Mouse (Mus musculus): ENCODE measurements around the gene Cpm. TPM values are rescaled to one million over a fixed set of nuclear protein-coding genes. Genes with fewer than 3 reads are reported as not detected.

The Cpm gene
- polyA plus RNA-seq, 1 experiment = 13.6 TPM

DNA sequence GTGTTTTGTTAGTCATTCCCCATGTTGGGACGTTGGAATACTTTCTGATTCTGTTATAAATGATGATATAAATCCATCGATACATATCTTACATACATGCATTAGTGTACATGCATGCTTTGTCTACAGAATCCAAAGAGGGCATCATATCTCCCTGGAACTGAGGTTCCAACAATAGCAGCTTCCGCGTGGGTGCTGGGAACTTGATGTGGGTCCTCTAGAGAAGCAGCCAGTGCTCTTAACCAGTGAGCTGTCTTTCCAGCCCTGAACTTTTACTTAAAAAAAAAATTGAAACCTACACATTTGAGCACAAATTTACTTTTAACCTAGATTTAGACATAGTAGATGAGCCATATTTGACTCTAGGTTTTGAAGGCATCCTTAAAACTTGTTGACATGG, 3.1 kb downstream of the Cpm start:
- peaks cover 4% of the 10 kb centered on the region; the same call in 1 of the 2 replicates for H3K27me3 ChIP-seq (ENCODE audit: control insufficient read depth, insufficient read depth, low read length)
- 90% methylated on average over 4 of the region's 4 CpGs for WGBS
- H3K4me3 ChIP-seq (replicated peaks; ENCODE audit: insufficient read depth, low read depth, low read length) = no peak overlapping the region
- no peak for DNase-seq
- peaks cover 4% of the 10 kb centered on the region; the same call in 1 of the 2 replicates for H3K4me1 ChIP-seq (ENCODE audit: control insufficient read depth, insufficient read depth, low read length)
- TF ChIP-seq POLR2A (IDR thresholded peaks at IDR 0.05; ENCODE audit: borderline replicate concordance, insufficient read depth, low read length) = no peak
- no peak for TF ChIP-seq CTCF (IDR thresholded peaks at IDR 0.05; ENCODE audit: borderline replicate concordance, insufficient read depth, low read depth, low read length)
- no peak overlapping the region for H3K27ac ChIP-seq (ENCODE audit: insufficient read depth, low read length)

DNA sequence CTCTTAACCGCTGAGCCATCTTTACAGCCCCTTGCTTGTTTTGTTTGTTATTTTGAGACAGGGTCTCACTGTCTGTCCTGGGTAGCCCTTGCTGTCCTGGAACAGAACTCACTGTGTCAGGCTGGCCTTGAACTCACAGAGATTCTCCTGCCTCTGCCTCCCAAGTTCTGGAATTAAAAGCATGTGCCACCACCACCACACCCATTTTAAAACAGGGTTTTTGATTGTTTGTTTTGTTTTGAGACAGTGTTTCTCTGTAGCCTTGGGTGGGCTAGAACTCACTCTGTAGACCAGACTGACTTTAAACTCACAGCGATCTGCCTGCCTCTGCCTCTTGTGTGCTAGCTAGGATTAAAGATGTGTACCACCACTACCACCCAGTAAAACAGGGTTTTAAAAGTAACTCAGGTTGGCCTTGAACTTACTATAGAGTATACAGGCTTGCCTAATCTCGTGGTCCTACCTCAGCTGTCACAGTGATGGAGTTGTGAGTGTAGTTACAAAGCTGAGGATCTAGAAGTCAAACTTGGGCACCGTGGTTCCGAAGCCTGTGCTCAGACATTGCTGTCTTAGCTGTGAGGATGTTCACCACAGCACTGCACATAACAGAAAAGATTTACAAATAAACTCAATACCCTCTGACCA, 4.4 kb downstream of the Cpm start:
- WGBS = 87% methylated on average over 5 of the region's 5 CpGs
- no peak overlapping the region for H3K27ac ChIP-seq (ENCODE audit: insufficient read depth, low read length)
- no peak for DNase-seq
- H3K4me1 ChIP-seq (ENCODE audit: control insufficient read depth, insufficient read depth, low read length) = peaks cover 4% of the 10 kb centered on the region; the same call in 1 of the 2 replicates
- H3K4me3 ChIP-seq (replicated peaks; ENCODE audit: insufficient read depth, low read depth, low read length) = no peak overlapping the region
- peaks cover 4% of the 10 kb centered on the region; the same call in 1 of the 2 replicates for H3K27me3 ChIP-seq (ENCODE audit: control insufficient read depth, insufficient read depth, low read length)
- TF ChIP-seq CTCF (IDR thresholded peaks at IDR 0.05; ENCODE audit: borderline replicate concordance, insufficient read depth, low read depth, low read length) = no peak
- TF ChIP-seq POLR2A (IDR thresholded peaks at IDR 0.05; ENCODE audit: borderline replicate concordance, insufficient read depth, low read length) = no peak

DNA sequence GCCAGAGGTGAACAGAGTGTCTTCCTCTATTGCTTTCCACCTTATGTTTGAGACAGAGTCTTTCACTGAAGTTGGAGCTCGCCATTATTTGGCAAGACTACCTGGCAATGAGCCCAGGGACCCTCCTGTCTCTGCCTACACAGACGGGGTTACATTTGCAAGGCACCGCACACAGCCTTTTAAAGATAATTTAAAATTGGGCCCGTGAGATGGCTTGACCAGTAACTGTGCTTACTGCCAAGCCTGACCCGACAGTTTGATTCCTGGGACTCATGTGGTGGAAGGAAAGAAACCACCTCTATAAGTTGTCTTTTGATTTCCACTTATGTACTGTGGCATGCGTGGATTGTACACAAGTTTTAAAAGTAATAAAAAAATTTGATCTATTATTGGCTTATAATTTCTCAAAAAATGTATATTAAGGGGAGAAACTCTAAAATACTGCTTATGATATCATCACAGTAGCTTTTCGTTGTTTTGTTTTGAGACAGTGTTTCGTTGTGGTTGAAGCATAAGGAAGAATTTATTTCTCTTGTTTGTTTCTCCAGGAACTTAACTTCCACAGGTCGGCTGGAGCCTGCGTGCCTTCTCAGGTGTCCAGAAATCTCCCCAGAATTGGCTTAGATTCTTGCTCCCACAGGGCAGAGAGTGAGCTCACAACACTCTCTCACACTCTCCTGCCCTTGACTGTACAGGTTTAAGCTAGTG, 5.2 kb downstream of the Cpm start:
- Histone ChIP-seq H3K4me3 (replicated peaks; ENCODE audit: insufficient read depth, low read depth, low read length) (no peak overlapping the region), H3K27me3 (ENCODE audit: control insufficient read depth, insufficient read depth, low read length) (peaks cover under 1% of the 10 kb centered on the region; the same call in 1 of the 2 replicates), H3K4me1 (ENCODE audit: control insufficient read depth, insufficient read depth, low read length) (no peaks in the 10 kb centered on the region), H3K27ac (ENCODE audit: insufficient read depth, low read length) (no peak overlapping the region)
- no peak for DNase-seq
- no peak for TF ChIP-seq POLR2A (IDR thresholded peaks at IDR 0.05; ENCODE audit: borderline replicate concordance, insufficient read depth, low read length)
- TF ChIP-seq CTCF (IDR thresholded peaks at IDR 0.05; ENCODE audit: borderline replicate concordance, insufficient read depth, low read depth, low read length) = no peak
- WGBS = 74% methylated on average over 10 of the region's 10 CpGs

GRCm38 (mm10) chr10:117635078-117635771, 5.9 kb downstream of the Cpm start:
- DNase-seq = no peak
- Histone ChIP-seq H3K27ac (ENCODE audit: insufficient read depth, low read length) (no peak overlapping the region), H3K4me1 (ENCODE audit: control insufficient read depth, insufficient read depth, low read length) (no peaks in the 10 kb centered on the region), H3K4me3 (replicated peaks; ENCODE audit: insufficient read depth, low read depth, low read length) (no peak overlapping the region), H3K27me3 (ENCODE audit: control insufficient read depth, insufficient read depth, low read length) (no peaks in the 10 kb centered on the region; the same call in 1 of the 2 replicates)
- TF ChIP-seq CTCF (IDR thresholded peaks at IDR 0.05; ENCODE audit: borderline replicate concordance, insufficient read depth, low read depth, low read length) (no peak), POLR2A (IDR thresholded peaks at IDR 0.05; ENCODE audit: borderline replicate concordance, insufficient read depth, low read length) (no peak)
- 96% methylated on average over 8 of the region's 8 CpGs for WGBS

DNA sequence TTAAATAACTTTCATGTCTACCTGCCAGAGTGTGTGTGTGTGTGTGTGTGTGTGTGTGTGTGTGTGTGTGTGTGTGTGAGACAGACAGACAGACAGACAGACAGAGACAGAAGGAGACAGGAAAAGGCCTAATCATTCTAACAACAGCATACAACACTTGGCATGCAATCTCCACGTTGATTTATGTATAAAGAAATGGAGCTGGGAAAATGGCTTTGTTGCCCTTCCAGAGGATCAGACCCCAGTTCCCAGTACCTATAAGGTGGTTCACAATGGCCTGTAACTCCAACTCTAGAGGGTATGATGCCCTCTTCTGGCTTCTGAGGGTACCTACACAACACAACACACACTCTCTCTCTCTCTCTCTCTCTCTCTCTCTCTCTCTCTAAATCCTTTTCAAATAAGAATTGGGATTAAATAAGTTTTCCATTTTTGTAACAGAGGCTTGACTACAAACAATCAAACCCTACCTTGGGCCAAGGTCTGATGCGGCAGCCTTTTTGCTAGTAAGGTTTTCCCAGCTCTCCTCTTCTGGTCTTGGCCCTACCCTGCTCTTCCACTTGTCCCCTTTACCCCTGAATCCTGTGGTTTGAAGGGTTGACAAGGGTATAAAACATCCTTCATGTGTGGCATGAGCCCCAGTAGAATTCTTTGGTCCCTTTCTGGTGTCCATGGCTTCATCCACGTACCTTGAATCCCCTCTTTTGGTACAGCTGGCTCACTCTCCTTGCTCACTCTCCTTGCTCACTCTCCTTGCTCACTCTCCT, 6.7 kb downstream of the Cpm start:
- no peak overlapping the region for H3K4me3 ChIP-seq (replicated peaks; ENCODE audit: insufficient read depth, low read depth, low read length)

GRCm38 (mm10) chr10:117637062-117637744, 7.9 kb downstream of the Cpm start:
- no peak for TF ChIP-seq CTCF (IDR thresholded peaks at IDR 0.05; ENCODE audit: borderline replicate concordance, insufficient read depth, low read depth, low read length)
- no peak for TF ChIP-seq POLR2A (IDR thresholded peaks at IDR 0.05; ENCODE audit: borderline replicate concordance, insufficient read depth, low read length)
- no peak for DNase-seq
- Histone ChIP-seq H3K4me1 (ENCODE audit: control insufficient read depth, insufficient read depth, low read length) (no peaks in the 10 kb centered on the region), H3K27me3 (ENCODE audit: control insufficient read depth, insufficient read depth, low read length) (no peaks in the 10 kb centered on the region), H3K4me3 (replicated peaks; ENCODE audit: insufficient read depth, low read depth, low read length) (no peak overlapping the region), H3K27ac (ENCODE audit: insufficient read depth, low read length) (no peak overlapping the region)
- WGBS = 72% methylated on average over 9 of the region's 9 CpGs

More for the DNA sequence above, 6.7 kb downstream of the Cpm start:
- 87% methylated on average over 3 of the region's 3 CpGs for whole genome bisulfite sequencing
- Histone ChIP-seq H3K27me3 (ENCODE audit: control insufficient read depth, insufficient read depth, low read length) (no peaks in the 10 kb centered on the region), H3K27ac (ENCODE audit: insufficient read depth, low read length) (no peak overlapping the region), H3K4me1 (ENCODE audit: control insufficient read depth, insufficient read depth, low read length) (no peaks in the 10 kb centered on the region)
- no peak for TF ChIP-seq CTCF (IDR thresholded peaks at IDR 0.05; ENCODE audit: borderline replicate concordance, insufficient read depth, low read depth, low read length)
- no peak for TF ChIP-seq POLR2A (IDR thresholded peaks at IDR 0.05; ENCODE audit: borderline replicate concordance, insufficient read depth, low read length)
- DNase-seq = no peak

All from cerebellum, adult 2 months (tissue).